Mouse (Mus musculus) liver, adult 2 months (tissue): ENCODE data around the gene Zfp184. TPM values are rescaled to one million over a fixed set of nuclear protein-coding genes. Genes with fewer than 3 reads are reported as not detected.

ENCODE experiments used
- DNase-seq: peaks from one replicate; pipeline ENCODE4 v3.0.0-alpha.2; 2011; ENCODE audit warnings: low read depth, low spot score; ENCODE audit errors: extremely low read depth
- H3K27ac ChIP-seq: fragments of 200-500 bp; replicated peaks from 2 replicates; pipeline ENCODE4 v1.5.1; 2012; ENCODE audit warnings: low read depth, mild to moderate bottlenecking, control low read depth, inconsistent platforms, low read length; ENCODE audit not compliant: insufficient read depth
- H3K27me3 ChIP-seq: fragments of 200-500 bp; 2 replicates; pipeline ENCODE4 v1.6.1; 2012; ENCODE audit warnings: mild to moderate bottlenecking, moderate library complexity, low read length, inconsistent platforms; ENCODE audit not compliant: control insufficient read depth, insufficient read depth
- H3K36me3 ChIP-seq: fragments of 200-500 bp; 2 replicates; pipeline ENCODE4 v1.6.1; 2012; ENCODE audit warnings: low read length, inconsistent platforms; ENCODE audit not compliant: control insufficient read depth, insufficient read depth
- H3K4me1 ChIP-seq: fragments of 200-500 bp; 2 replicates; pipeline ENCODE4 v1.6.1; 2011; ENCODE audit warnings: low read length; ENCODE audit not compliant: control insufficient read depth, insufficient read depth
- H3K4me3 ChIP-seq: fragments of 200-500 bp; 2 replicates; pipeline ENCODE4 v1.5.1; 2011; ENCODE audit warnings: low read depth, mild to moderate bottlenecking, control low read depth, low read length, moderate library complexity; ENCODE audit not compliant: insufficient read depth
- H3K79me2 ChIP-seq: fragments of 200-500 bp; 2 replicates; pipeline ENCODE4 v1.6.1; 2012; ENCODE audit warnings: inconsistent platforms, mild to moderate bottlenecking, low read length, moderate library complexity; ENCODE audit not compliant: control insufficient read depth, insufficient read depth
- H3K9ac ChIP-seq: fragments of 200-500 bp; 2 replicates; pipeline ENCODE4 v1.6.1; 2012; ENCODE audit warnings: low read depth, mild to moderate bottlenecking, control low read depth, inconsistent platforms, low read length
- CTCF ChIP-seq: fragments of 200-500 bp; IDR thresholded peaks from 2 replicates; pipeline ENCODE4 v1.5.1; 2011; ENCODE audit warnings: low read depth, low read length, control low read depth
- POLR2A ChIP-seq: fragments of 200-500 bp; IDR thresholded peaks from 2 replicates; pipeline ENCODE4 v1.6.1; 2011; ENCODE audit warnings: low read length, control low read depth; ENCODE audit not compliant: insufficient read depth; ENCODE audit errors: extremely low read depth
- WGBS: fragments of 180-500 bp; shearing (Covaris S2); methylation state at CpG from one replicate; pipeline ENCODE4 v1.1.7; 2018; 5-methylcytosine and 5-hydroxymethylcytosine counted together
- polyA plus RNA-seq: library from polyadenylated mRNA; depleted of rRNA; stranded (reverse); fragments of >200 nt; gene quantifications from 2 replicates; pipeline ENCODE4 v1.2.3, GENCODE M21; 2012
- total RNA-seq: library from RNA; depleted of rRNA; stranded (reverse); fragments of >200 nt; gene quantifications from 2 replicates; pipeline ENCODE4 v1.2.3, GENCODE M21; 2014

Zfp184 gene
- total and polyA plus RNA-seq, 2 experiments = 0.11 to 0.18 TPM

GRCm38 (mm10) chr13:21918570-21919419 is 26.1 kb upstream of the Zfp184 start:
- Histone ChIP-seq H3K9ac (peak overlapping the region; percentile 38), H3K27ac (no peak overlapping the region), H3K4me3 (peak overlapping the region; percentile 24), H3K79me2 (no peaks in the 10 kb centered on the region), H3K4me1 (peaks cover 3% of the 10 kb centered on the region), H3K27me3 (peaks cover 5% of the 10 kb centered on the region; the same call in 1 of the 2 replicates), H3K36me3 (no peaks in the 10 kb centered on the region)
- no peak for TF ChIP-seq POLR2A
- TF ChIP-seq CTCF = no peak
- 4% methylated on average over 38 of the region's 38 CpGs for WGBS
- peak; percentile 76 for DNase-seq

DNA sequence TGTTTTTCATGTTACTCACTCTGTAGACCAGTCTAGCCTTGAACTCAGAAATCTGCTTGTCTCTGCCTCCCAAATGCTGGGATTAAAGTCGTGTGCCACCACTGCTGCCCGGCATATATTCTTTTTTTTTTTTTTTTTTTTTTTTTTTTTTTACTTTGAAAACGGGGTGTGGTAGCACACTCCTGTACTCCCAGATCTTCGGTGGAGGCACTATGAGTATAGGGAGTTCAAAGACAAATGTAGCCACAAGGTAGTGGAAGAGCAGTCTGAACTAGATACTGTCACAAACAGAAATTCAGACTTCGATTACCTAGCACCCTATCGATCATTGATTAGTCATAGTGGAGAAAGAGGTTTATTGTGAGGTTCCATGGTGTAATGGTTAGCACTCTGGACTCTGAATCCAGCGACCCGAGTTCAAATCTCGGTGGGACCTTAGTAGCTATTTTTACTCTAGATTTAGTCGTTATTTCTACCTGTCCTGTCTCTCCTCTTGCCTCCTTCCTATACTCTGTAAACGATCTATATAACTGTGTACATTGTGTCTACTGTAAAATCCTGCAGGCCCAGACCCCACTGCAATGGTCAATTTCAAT is 25.0 kb upstream of the Zfp184 start:
- Histone ChIP-seq H3K27ac (no peak overlapping the region), H3K27me3 (peaks cover 5% of the 10 kb centered on the region; the same call in 1 of the 2 replicates), H3K36me3 (no peaks in the 10 kb centered on the region), H3K79me2 (no peaks in the 10 kb centered on the region), H3K4me1 (peaks cover 3% of the 10 kb centered on the region), H3K9ac (no peak overlapping the region), H3K4me3 (no peak overlapping the region)
- WGBS = 13% methylated on average over 11 of the region's 11 CpGs
- no peak for TF ChIP-seq CTCF
- no peak for TF ChIP-seq POLR2A
- peak; percentile 47 for DNase-seq

DNA sequence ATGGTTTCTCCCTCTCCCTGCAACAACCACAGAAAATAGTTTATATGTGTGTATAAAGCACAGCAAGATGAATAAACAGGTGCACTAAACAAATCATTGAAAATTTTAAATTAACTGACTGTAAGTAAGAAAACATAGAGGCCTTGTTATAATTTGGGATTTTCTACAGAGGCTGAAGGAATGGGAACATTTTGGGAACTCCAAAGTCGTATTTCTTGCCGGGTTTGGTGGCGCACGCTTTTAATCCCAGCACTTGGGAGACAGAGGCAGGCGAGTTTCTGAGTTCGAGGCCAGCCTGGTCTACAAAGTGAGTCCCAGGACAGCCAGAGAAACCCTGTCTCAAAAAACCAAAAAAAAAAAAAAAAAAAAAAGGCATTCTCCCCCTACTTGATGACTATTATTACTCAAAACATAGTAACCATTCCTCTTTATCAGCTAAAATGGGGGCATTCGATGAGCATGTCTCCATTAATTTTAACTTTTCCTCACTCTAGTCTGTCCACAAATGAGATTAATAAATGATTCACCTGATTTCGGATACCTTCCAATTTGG is 24.1 kb upstream of the Zfp184 start:
- Histone ChIP-seq H3K4me1 (peaks cover 3% of the 10 kb centered on the region), H3K79me2 (no peaks in the 10 kb centered on the region), H3K36me3 (no peaks in the 10 kb centered on the region), H3K4me3 (no peak overlapping the region), H3K27me3 (peaks cover 5% of the 10 kb centered on the region; the same call in 1 of the 2 replicates), H3K9ac (no peak overlapping the region), H3K27ac (no peak overlapping the region)
- TF ChIP-seq CTCF = no peak
- no peak for TF ChIP-seq POLR2A
- no peak for DNase-seq
- 57% methylated on average over 8 of the region's 8 CpGs for WGBS

- no peak overlapping the region for H3K9ac ChIP-seq
- H3K79me2 ChIP-seq = no peaks in the 10 kb centered on the region
- no peak overlapping the region for H3K27ac ChIP-seq
- H3K4me1 ChIP-seq = peaks cover 1% of the 10 kb centered on the region; the same call in 1 of the 2 replicates
- TF ChIP-seq POLR2A (no peak), CTCF (no peak)
- H3K36me3 ChIP-seq = no peaks in the 10 kb centered on the region
- H3K4me3 ChIP-seq = no peak overlapping the region
- no peaks in the 10 kb centered on the region for H3K27me3 ChIP-seq
- no peak for DNase-seq
Observed at GRCm38 (mm10) chr13:21923417-21923816, 21.5 kb upstream of the Zfp184 start.

- H3K36me3 ChIP-seq = no peaks in the 10 kb centered on the region
- no peak overlapping the region for H3K9ac ChIP-seq
- no peak for TF ChIP-seq POLR2A
- TF ChIP-seq CTCF = no peak
- WGBS = 27% methylated on average over 21 of the region's 21 CpGs
- H3K27ac ChIP-seq = no peak overlapping the region
- H3K4me3 ChIP-seq = no peak overlapping the region
- DNase-seq = peak; percentile 45
- H3K27me3 ChIP-seq = no peaks in the 10 kb centered on the region
- no peaks in the 10 kb centered on the region for H3K79me2 ChIP-seq
- H3K4me1 ChIP-seq = no peaks in the 10 kb centered on the region
Observed at GRCm38 (mm10) chr13:21924734-21925335, 20.1 kb upstream of the Zfp184 start.
